Mouse (Mus musculus) testis, adult 2 months (tissue): ENCODE results near the gene Tbcel.

Source experiments
- CTCF ChIP-seq: fragments of 200-500 bp; IDR thresholded peaks from 2 replicates; pipeline ENCODE4 v1.5.1; 2012; ENCODE audit warnings: low read depth, mild to moderate bottlenecking, inconsistent platforms, low read length, moderate library complexity; ENCODE audit not compliant: control insufficient read depth, insufficient read depth, insufficient replicate concordance
- POLR2A ChIP-seq: fragments of 200-500 bp; IDR thresholded peaks from 2 replicates; pipeline ENCODE4 v1.6.1; 2012; ENCODE audit warnings: low read depth, mild to moderate bottlenecking, inconsistent platforms, low read length, moderate library complexity; ENCODE audit not compliant: control insufficient read depth

GRCm38 (mm10) chr9:42394903-42395302 is 112.7 kb downstream of the Tbcel start:
- TF ChIP-seq POLR2A (no peak), CTCF (no peak)
